Mouse (Mus musculus): Measurements from ENCODE around the gene Bmp2k. TPM values are rescaled to one million over a fixed set of nuclear protein-coding genes. Genes with fewer than 3 reads are reported as not detected.

The Bmp2k gene
- polyA plus RNA-seq, 1 experiment from 2014 or later, result 8.4 TPM

- H3K4me1 ChIP-seq, result peaks cover 16% of the 10 kb centered on the region
- no peaks in the 10 kb centered on the region for H3K9me3 ChIP-seq
- H3K36me3 ChIP-seq, result no peaks in the 10 kb centered on the region
- H3K9ac ChIP-seq (replicated peaks), result no peak overlapping the region
- H3K4me2 ChIP-seq (replicated peaks), result no peak overlapping the region
- no peak overlapping the region for H3K27ac ChIP-seq (replicated peaks)
- no peak for ATAC-seq (replicated peaks)
- H3K27me3 ChIP-seq, result no peaks in the 10 kb centered on the region
- 91% methylated on average over 3 of the region's 3 CpGs for WGBS
- H3K4me3 ChIP-seq, result no peak overlapping the region
These were observed 21.3 kb upstream of the Bmp2k start for GRCm38 (mm10) chr5:96976150-96976549.

- no peak for ATAC-seq (replicated peaks)
- Histone ChIP-seq H3K4me3 (no peak overlapping the region), H3K27ac (replicated peaks) (no peak overlapping the region), H3K4me2 (replicated peaks) (no peak overlapping the region), H3K36me3 (no peaks in the 10 kb centered on the region), H3K27me3 (no peaks in the 10 kb centered on the region), H3K4me1 (peaks cover 16% of the 10 kb centered on the region), H3K9me3 (no peaks in the 10 kb centered on the region), H3K9ac (replicated peaks) (no peak overlapping the region)
- 41% methylated on average over 13 of the region's 13 CpGs for WGBS
These were observed 18.0 kb upstream of the Bmp2k start for GRCm38 (mm10) chr5:96979296-96980007.

GRCm38 (mm10) chr5:96980008-96980634, 17.4 kb upstream of the Bmp2k start:
- Histone ChIP-seq H3K27ac (replicated peaks) (no peak overlapping the region), H3K4me2 (replicated peaks) (no peak overlapping the region), H3K4me1 (peaks cover 15% of the 10 kb centered on the region), H3K27me3 (no peaks in the 10 kb centered on the region), H3K9ac (replicated peaks) (no peak overlapping the region), H3K4me3 (no peak overlapping the region), H3K36me3 (no peaks in the 10 kb centered on the region), H3K9me3 (no peaks in the 10 kb centered on the region)
- no peak for ATAC-seq (replicated peaks)
- WGBS, result 12% methylated on average over 15 of the region's 15 CpGs

GRCm38 (mm10) chr5:96981987-96982386, 15.5 kb upstream of the Bmp2k start:
- no peak overlapping the region for H3K27ac ChIP-seq (replicated peaks)
- H3K4me1 ChIP-seq, result peaks cover 11% of the 10 kb centered on the region
- no peak overlapping the region for H3K4me2 ChIP-seq (replicated peaks)
- ATAC-seq (replicated peaks), result no peak
- H3K36me3 ChIP-seq, result no peaks in the 10 kb centered on the region
- no peak overlapping the region for H3K9ac ChIP-seq (replicated peaks)
- 73% methylated on average over 3 of the region's 3 CpGs for WGBS
- H3K27me3 ChIP-seq, result no peaks in the 10 kb centered on the region
- H3K4me3 ChIP-seq, result no peak overlapping the region
- H3K9me3 ChIP-seq, result no peaks in the 10 kb centered on the region

GRCm38 (mm10) chr5:96983142-96983541, 14.3 kb upstream of the Bmp2k start:
- H3K36me3 ChIP-seq, result no peaks in the 10 kb centered on the region
- no peak for ATAC-seq (replicated peaks)
- no peak overlapping the region for H3K9ac ChIP-seq (replicated peaks)
- H3K4me3 ChIP-seq, result no peak overlapping the region
- H3K9me3 ChIP-seq, result no peaks in the 10 kb centered on the region
- H3K27ac ChIP-seq (replicated peaks), result no peak overlapping the region
- no peaks in the 10 kb centered on the region for H3K27me3 ChIP-seq
- no peak overlapping the region for H3K4me2 ChIP-seq (replicated peaks)
- H3K4me1 ChIP-seq, result peaks cover 11% of the 10 kb centered on the region
- WGBS, result 82% methylated on average over 7 of the region's 7 CpGs

GRCm38 (mm10) chr5:96986850-96987249, 10.6 kb upstream of the Bmp2k start:
- Histone ChIP-seq H3K9ac (replicated peaks) (no peak overlapping the region), H3K9me3 (no peaks in the 10 kb centered on the region), H3K27ac (replicated peaks) (no peak overlapping the region), H3K27me3 (no peaks in the 10 kb centered on the region), H3K4me2 (replicated peaks) (no peak overlapping the region), H3K36me3 (no peaks in the 10 kb centered on the region), H3K4me1 (no peaks in the 10 kb centered on the region), H3K4me3 (no peak overlapping the region)
- ATAC-seq (replicated peaks), result no peak
- WGBS, result 90% methylated on average over 3 of the region's 3 CpGs

- no peaks in the 10 kb centered on the region for H3K36me3 ChIP-seq
- WGBS, result 92% methylated on average over 4 of the region's 4 CpGs
- no peak for ATAC-seq (replicated peaks)
These were observed 8.6 kb upstream of the Bmp2k start for GRCm38 (mm10) chr5:96988880-96989279.

GRCm38 (mm10) chr5:96991156-96991555, 6.3 kb upstream of the Bmp2k start:
- WGBS, result 95% methylated on average over 6 of the region's 6 CpGs
- H3K4me2 ChIP-seq (replicated peaks), result no peak overlapping the region
- H3K9ac ChIP-seq (replicated peaks), result no peak overlapping the region
- no peak overlapping the region for H3K27ac ChIP-seq (replicated peaks)
- ATAC-seq (replicated peaks), result no peak
- H3K4me3 ChIP-seq, result no peak overlapping the region
- no peaks in the 10 kb centered on the region for H3K36me3 ChIP-seq
- H3K27me3 ChIP-seq, result no peaks in the 10 kb centered on the region
- peaks cover 5% of the 10 kb centered on the region for H3K4me1 ChIP-seq
- H3K9me3 ChIP-seq, result no peaks in the 10 kb centered on the region

More at GRCm38 (mm10) chr5:96988880-96989279, 8.6 kb upstream of the Bmp2k start:
- Histone ChIP-seq H3K9ac (replicated peaks) (no peak overlapping the region), H3K9me3 (no peaks in the 10 kb centered on the region), H3K4me2 (replicated peaks) (no peak overlapping the region), H3K4me3 (no peak overlapping the region), H3K27ac (replicated peaks) (no peak overlapping the region), H3K4me1 (no peaks in the 10 kb centered on the region), H3K27me3 (no peaks in the 10 kb centered on the region)

- WGBS, result 90% methylated on average over 5 of the region's 5 CpGs
- no peaks in the 10 kb centered on the region for H3K36me3 ChIP-seq
- no peak overlapping the region for H3K4me3 ChIP-seq
- H3K4me1 ChIP-seq, result peaks cover 12% of the 10 kb centered on the region
- H3K27ac ChIP-seq (replicated peaks), result no peak overlapping the region
- ATAC-seq (replicated peaks), result no peak
- no peaks in the 10 kb centered on the region for H3K9me3 ChIP-seq
- H3K9ac ChIP-seq (replicated peaks), result no peak overlapping the region
- no peaks in the 10 kb centered on the region for H3K27me3 ChIP-seq
- H3K4me2 ChIP-seq (replicated peaks), result no peak overlapping the region
These were observed 4.8 kb upstream of the Bmp2k start for GRCm38 (mm10) chr5:96992651-96993050.

- 78% methylated on average over 8 of the region's 8 CpGs for WGBS
- peaks cover 12% of the 10 kb centered on the region for H3K4me1 ChIP-seq
These were observed 4.4 kb upstream of the Bmp2k start for GRCm38 (mm10) chr5:96993057-96993456.

GRCm38 (mm10) chr5:96995791-96996190, 1.7 kb upstream of the Bmp2k start:
- H3K36me3 ChIP-seq, result no peaks in the 10 kb centered on the region
- H3K4me1 ChIP-seq, result peaks cover 25% of the 10 kb centered on the region
- no peaks in the 10 kb centered on the region for H3K27me3 ChIP-seq
- H3K4me3 ChIP-seq, result no peak overlapping the region
- H3K9me3 ChIP-seq, result no peaks in the 10 kb centered on the region
- WGBS, result 45% methylated on average over 5 of the region's 5 CpGs
- no peak for ATAC-seq (replicated peaks)
- no peak overlapping the region for H3K4me2 ChIP-seq (replicated peaks)
- no peak overlapping the region for H3K9ac ChIP-seq (replicated peaks)
- H3K27ac ChIP-seq (replicated peaks), result no peak overlapping the region

More at GRCm38 (mm10) chr5:96993057-96993456, 4.4 kb upstream of the Bmp2k start:
- Histone ChIP-seq H3K9ac (replicated peaks) (no peak overlapping the region), H3K4me3 (no peak overlapping the region), H3K27ac (replicated peaks) (no peak overlapping the region), H3K27me3 (no peaks in the 10 kb centered on the region), H3K4me2 (replicated peaks) (no peak overlapping the region), H3K9me3 (no peaks in the 10 kb centered on the region), H3K36me3 (no peaks in the 10 kb centered on the region)
- ATAC-seq (replicated peaks), result no peak

GRCm38 (mm10) chr5:96996401-96997309, 834 bp upstream of the Bmp2k start:
- Histone ChIP-seq H3K27me3 (no peaks in the 10 kb centered on the region), H3K9ac (replicated peaks) (peak overlapping the region; percentile 76), H3K4me2 (replicated peaks) (peak overlapping the region; percentile 90), H3K36me3 (no peaks in the 10 kb centered on the region), H3K4me3 (peak overlapping the region; percentile 88), H3K9me3 (no peaks in the 10 kb centered on the region), H3K4me1 (peaks cover 25% of the 10 kb centered on the region), H3K27ac (replicated peaks) (peak overlapping the region; percentile 85)
- 14% methylated on average over 39 of the region's 39 CpGs for WGBS
- ATAC-seq (replicated peaks), result no peak

All from forebrain, embryonic 15.5 days (tissue).